Mouse (Mus musculus) hindbrain, embryonic 15.5 days (tissue): Measurements from ENCODE around the gene Gm11733. TPM values are rescaled to one million over a fixed set of nuclear protein-coding genes. Genes with fewer than 3 reads are reported as not detected.

Experiments
- polyA plus RNA-seq: library from polyadenylated mRNA; unstranded; fragments of >200 nt; fragmentation: Nextera tagmentation; extraction: Ambion mirVana; gene quantifications from 2 replicates; pipeline ENCODE4 v1.2.1, GENCODE M21; 2015

The Gm11733 gene
- polyA plus RNA-seq, 1 experiment from 2014 or later: not detected

Other genes with a start within 250 kb of the Gm11733 start
- 24.2 and 24.7 TPM in 2 replicates for gene Tnrc6c, start 169.9 kb downstream of the Gm11733 start, polyA plus RNA-seq